Mouse (Mus musculus) monocyte, adult 2 months (primary cell): ENCODE measurements around the gene Afg1l.

Experiments used
- DNase-seq, 2 experiments: peaks; one replicate each; pipeline ENCODE4 v3.0.0; 2022; ENCODE audit warnings: low spot score in 2 of 2, low read depth in 1 of 2

Gene Afg1l

GRCm38 (mm10) chr10:42299967-42300366, 178.4 kb downstream of the Afg1l start:
- no peak for DNase-seq

GRCm38 (mm10) chr10:42299426-42299825, 178.9 kb downstream of the Afg1l start:
- no peak for DNase-seq

- no peak for DNase-seq
These were observed 180.4 kb downstream of the Afg1l start for GRCm38 (mm10) chr10:42297954-42298353.

GRCm38 (mm10) chr10:42297109-42297508, 181.3 kb downstream of the Afg1l start:
- no peak for DNase-seq

- no peak for DNase-seq
These were observed 181.8 kb downstream of the Afg1l start for GRCm38 (mm10) chr10:42296559-42296958.

GRCm38 (mm10) chr10:42295028-42295427, 183.3 kb downstream of the Afg1l start:
- DNase-seq, result no peak

GRCm38 (mm10) chr10:42294392-42294791, 184.0 kb downstream of the Afg1l start:
- DNase-seq, result no peak

GRCm38 (mm10) chr10:42293877-42294276, 184.5 kb downstream of the Afg1l start:
- no peak for DNase-seq

- DNase-seq, result no peak
These were observed 187.0 kb downstream of the Afg1l start for GRCm38 (mm10) chr10:42291360-42291759.

GRCm38 (mm10) chr10:42287666-42288065, 190.7 kb downstream of the Afg1l start:
- no peak for DNase-seq

- no peak for DNase-seq
These were observed 200.0 kb downstream of the Afg1l start for GRCm38 (mm10) chr10:42278307-42278850.

GRCm38 (mm10) chr10:42277476-42278306, 200.7 kb downstream of the Afg1l start:
- DNase-seq, result peak; percentile 93 to 94

- peak in 1 of 2 experiments; percentile 83 for DNase-seq
These were observed 201.6 kb downstream of the Afg1l start, which contains the start of gene Foxo3 for GRCm38 (mm10) chr10:42276507-42277345. Foxo3 (minus strand) TSS chr10:42276755.

- DNase-seq, result no peak
These were observed 202.4 kb downstream of the Afg1l start for GRCm38 (mm10) chr10:42275871-42276501.

- DNase-seq, result no peak
These were observed 202.9 kb downstream of the Afg1l start for GRCm38 (mm10) chr10:42275401-42275870.

- no peak for DNase-seq
These were observed 203.5 kb downstream of the Afg1l start for GRCm38 (mm10) chr10:42274712-42275400.

- no peak for DNase-seq
These were observed 204.3 kb downstream of the Afg1l start for GRCm38 (mm10) chr10:42273760-42274691.

- no peak for DNase-seq
These were observed 205.0 kb downstream of the Afg1l start for GRCm38 (mm10) chr10:42273403-42273759.

GRCm38 (mm10) chr10:42271454-42272230, 206.7 kb downstream of the Afg1l start:
- no peak for DNase-seq
